Mouse (Mus musculus): ENCODE results near the gene Cobll1. TPM values are rescaled to one million over a fixed set of nuclear protein-coding genes. Genes with fewer than 3 reads are reported as not detected.

Cobll1 gene
- total RNA-seq, 2 experiments from 2014 or later = 1.0 to 3.6 TPM

- ATAC-seq (replicated peaks; ENCODE audit: poor library complexity, severe bottlenecking) = no peak
These were observed 76.6 kb downstream of the Cobll1 start for GRCm38 (mm10) chr2:65162625-65163024.

GRCm38 (mm10) chr2:65161715-65162114, 77.5 kb downstream of the Cobll1 start:
- ATAC-seq (replicated peaks; ENCODE audit: poor library complexity, severe bottlenecking) = no peak

GRCm38 (mm10) chr2:65157981-65158651, 81.1 kb downstream of the Cobll1 start:
- ATAC-seq (replicated peaks; ENCODE audit: poor library complexity, severe bottlenecking) = no peak

- no peak for ATAC-seq (replicated peaks; ENCODE audit: poor library complexity, severe bottlenecking)
These were observed 81.9 kb downstream of the Cobll1 start for GRCm38 (mm10) chr2:65157325-65157724.

- no peak for ATAC-seq (replicated peaks; ENCODE audit: poor library complexity, severe bottlenecking)
These were observed 90.3 kb downstream of the Cobll1 start for GRCm38 (mm10) chr2:65148928-65149327.

- ATAC-seq (replicated peaks; ENCODE audit: poor library complexity, severe bottlenecking) = no peak
These were observed 91.8 kb downstream of the Cobll1 start for GRCm38 (mm10) chr2:65147431-65147830.

GRCm38 (mm10) chr2:65145421-65146117, 93.6 kb downstream of the Cobll1 start:
- peak; percentile 98 for ATAC-seq (replicated peaks; ENCODE audit: poor library complexity, severe bottlenecking)

GRCm38 (mm10) chr2:65141093-65141661, 98.0 kb downstream of the Cobll1 start:
- no peak for ATAC-seq (replicated peaks; ENCODE audit: poor library complexity, severe bottlenecking)

GRCm38 (mm10) chr2:65140330-65140922, 98.8 kb downstream of the Cobll1 start:
- no peak for ATAC-seq (replicated peaks; ENCODE audit: poor library complexity, severe bottlenecking)

- ATAC-seq (replicated peaks; ENCODE audit: poor library complexity, severe bottlenecking) = no peak
These were observed 99.4 kb downstream of the Cobll1 start for GRCm38 (mm10) chr2:65139606-65140329.

GRCm38 (mm10) chr2:65138992-65139391, 100.2 kb downstream of the Cobll1 start:
- peak; percentile 89 for ATAC-seq (replicated peaks; ENCODE audit: poor library complexity, severe bottlenecking)

GRCm38 (mm10) chr2:65126141-65126783, 112.9 kb downstream of the Cobll1 start:
- ATAC-seq (replicated peaks; ENCODE audit: poor library complexity, severe bottlenecking) = no peak

GRCm38 (mm10) chr2:65123702-65124101, 115.5 kb downstream of the Cobll1 start:
- no peak for ATAC-seq (replicated peaks; ENCODE audit: poor library complexity, severe bottlenecking)

GRCm38 (mm10) chr2:65121435-65121834, 117.8 kb downstream of the Cobll1 start:
- 0 out of 2 replicates have a peak, but pooled peaks have one; percentile 33 for ATAC-seq (replicated peaks; ENCODE audit: poor library complexity, severe bottlenecking)

- peak; percentile 15; the same call in 1 of the 2 replicates for ATAC-seq (replicated peaks; ENCODE audit: poor library complexity, severe bottlenecking)
These were observed 118.2 kb downstream of the Cobll1 start for GRCm38 (mm10) chr2:65121012-65121411.

- peak; percentile 87 for ATAC-seq (replicated peaks; ENCODE audit: poor library complexity, severe bottlenecking)
These were observed 119.1 kb downstream of the Cobll1 start for GRCm38 (mm10) chr2:65120112-65120511.

GRCm38 (mm10) chr2:65119667-65120066, 119.5 kb downstream of the Cobll1 start:
- peak; percentile 31; the same call in 1 of the 2 replicates for ATAC-seq (replicated peaks; ENCODE audit: poor library complexity, severe bottlenecking)

GRCm38 (mm10) chr2:65119076-65119475, 120.1 kb downstream of the Cobll1 start:
- no peak for ATAC-seq (replicated peaks; ENCODE audit: poor library complexity, severe bottlenecking)

GRCm38 (mm10) chr2:65117859-65118258, 121.3 kb downstream of the Cobll1 start:
- no peak for ATAC-seq (replicated peaks; ENCODE audit: poor library complexity, severe bottlenecking)
